Mouse (Mus musculus) thymus, adult 2 months (tissue): ENCODE measurements around the gene Dpyd. TPM values are rescaled to one million over a fixed set of nuclear protein-coding genes. Genes with fewer than 3 reads are reported as not detected.

Source experiments
- DNase-seq: peaks from one replicate; pipeline ENCODE4 v3.0.0; 2021
- H3K27ac ChIP-seq: fragments of 200-500 bp; 2 replicates; pipeline ENCODE4 v1.5.1; 2012; ENCODE audit warnings: low read length, control low read depth; ENCODE audit not compliant: control insufficient read depth, insufficient read depth
- H3K27me3 ChIP-seq: fragments of 200-500 bp; 2 replicates; pipeline ENCODE4 v1.6.1; 2012; ENCODE audit warnings: mild to moderate bottlenecking, low read length, moderate library complexity, mixed read lengths; ENCODE audit not compliant: control insufficient read depth, insufficient read depth
- H3K36me3 ChIP-seq: fragments of 200-500 bp; 2 replicates; pipeline ENCODE4 v1.6.1; 2012; ENCODE audit warnings: mild to moderate bottlenecking, low read length, moderate library complexity; ENCODE audit not compliant: control insufficient read depth, insufficient read depth
- H3K4me1 ChIP-seq: fragments of 200-500 bp; replicated peaks from 2 replicates; pipeline ENCODE4 v1.6.1; 2012; ENCODE audit warnings: low read length; ENCODE audit not compliant: control insufficient read depth, insufficient read depth
- H3K4me3 ChIP-seq: fragments of 200-500 bp; 2 replicates; pipeline ENCODE4 v1.5.1; 2012; ENCODE audit warnings: mild to moderate bottlenecking, low read length, control low read depth, moderate library complexity; ENCODE audit not compliant: control insufficient read depth, insufficient read depth
- CTCF ChIP-seq: fragments of 200-500 bp; IDR thresholded peaks from 2 replicates; pipeline ENCODE4 v1.5.1; 2012; ENCODE audit warnings: mild to moderate bottlenecking, control low read depth, low read length, moderate library complexity, borderline replicate concordance; ENCODE audit not compliant: control insufficient read depth, poor library complexity, insufficient read depth; ENCODE audit errors: extremely low read depth
- POLR2A ChIP-seq: fragments of 200-500 bp; IDR thresholded peaks from 2 replicates; pipeline ENCODE4 v1.6.1; 2012; ENCODE audit warnings: mild to moderate bottlenecking, low read length, control low read depth, moderate library complexity; ENCODE audit not compliant: control insufficient read depth, poor library complexity, insufficient read depth; ENCODE audit errors: extremely low read depth
- WGBS: fragments of 180-500 bp; shearing (Covaris S2); methylation state at CpG from one replicate; pipeline ENCODE4 v1.1.7; 2018; 5-methylcytosine and 5-hydroxymethylcytosine counted together
- polyA plus RNA-seq: library from polyadenylated mRNA; depleted of rRNA; stranded (reverse); fragments of >200 nt; gene quantifications from 2 replicates; pipeline ENCODE4 v1.2.3, GENCODE M21; 2012

Dpyd gene
- polyA plus RNA-seq, 1 experiment, result 0.85 TPM

- Histone ChIP-seq H3K4me1 (no peaks in the 10 kb centered on the region), H3K27me3 (no peaks in the 10 kb centered on the region), H3K27ac (no peak overlapping the region), H3K4me3 (no peak overlapping the region), H3K36me3 (no peaks in the 10 kb centered on the region)
- no peak for DNase-seq
- 79% methylated on average over 9 of the region's 9 CpGs for WGBS
- TF ChIP-seq POLR2A, result no peak
- no peak for TF ChIP-seq CTCF
These were observed 64.8 kb downstream of the Dpyd start for GRCm38 (mm10) chr3:118626455-118627375.

GRCm38 (mm10) chr3:118629737-118630136 lies 67.8 kb downstream of the Dpyd start:
- Histone ChIP-seq H3K4me3 (no peak overlapping the region), H3K27me3 (no peaks in the 10 kb centered on the region), H3K27ac (no peak overlapping the region), H3K4me1 (no peaks in the 10 kb centered on the region), H3K36me3 (no peaks in the 10 kb centered on the region)
- TF ChIP-seq POLR2A (no peak), CTCF (no peak)
- 91% methylated on average over 1 of the region's 1 CpGs for WGBS
- no peak for DNase-seq

GRCm38 (mm10) chr3:118646024-118646570 lies 84.2 kb downstream of the Dpyd start:
- no peak overlapping the region for H3K27ac ChIP-seq
- no peak overlapping the region for H3K4me3 ChIP-seq
- H3K36me3 ChIP-seq, result no peaks in the 10 kb centered on the region
- no peak for DNase-seq
- no peaks in the 10 kb centered on the region for H3K27me3 ChIP-seq
- WGBS, result 94% methylated on average over 10 of the region's 10 CpGs
- TF ChIP-seq CTCF (no peak), POLR2A (no peak)
- no peaks in the 10 kb centered on the region for H3K4me1 ChIP-seq

GRCm38 (mm10) chr3:118663987-118664692 lies 102.2 kb downstream of the Dpyd start:
- Histone ChIP-seq H3K4me1 (no peaks in the 10 kb centered on the region), H3K27me3 (no peaks in the 10 kb centered on the region), H3K36me3 (no peaks in the 10 kb centered on the region), H3K27ac (no peak overlapping the region), H3K4me3 (no peak overlapping the region)
- no peak for TF ChIP-seq CTCF
- no peak for TF ChIP-seq POLR2A
- DNase-seq, result no peak
- WGBS, result 82% methylated on average over 5 of the region's 5 CpGs

- H3K27ac ChIP-seq, result no peak overlapping the region
- H3K36me3 ChIP-seq, result no peaks in the 10 kb centered on the region
- no peak for DNase-seq
- H3K27me3 ChIP-seq, result no peaks in the 10 kb centered on the region
- WGBS, result 83% methylated on average over 10 of the region's 10 CpGs
- no peak for TF ChIP-seq CTCF
- no peaks in the 10 kb centered on the region for H3K4me1 ChIP-seq
- H3K4me3 ChIP-seq, result no peak overlapping the region
These were observed 112.3 kb downstream of the Dpyd start for GRCm38 (mm10) chr3:118674121-118674745.

- TF ChIP-seq POLR2A (no peak), CTCF (no peak)
- 19% methylated on average over 1 of the region's 1 CpGs for WGBS
These were observed 113.5 kb downstream of the Dpyd start for GRCm38 (mm10) chr3:118675441-118675840.

More at GRCm38 (mm10) chr3:118675441-118675840, 113.5 kb downstream of the Dpyd start:
- Histone ChIP-seq H3K27me3 (no peaks in the 10 kb centered on the region), H3K4me3 (no peak overlapping the region), H3K4me1 (no peaks in the 10 kb centered on the region), H3K27ac (no peak overlapping the region), H3K36me3 (no peaks in the 10 kb centered on the region)
- no peak for DNase-seq
